Mouse (Mus musculus) midbrain, embryonic 16.5 days (tissue): ENCODE measurements around the gene Tent5b. TPM values are rescaled to one million over a fixed set of nuclear protein-coding genes. Genes with fewer than 3 reads are reported as not detected.

ENCODE experiments used
- ATAC-seq: fragments of 200-750 bp; cut with Nextera tagmentation; 2 replicates; pipeline ENCODE4 v1.8.0; 2017; ENCODE audit warnings: moderate TSS enrichment
- H3K27ac ChIP-seq: fragments of 300-500 bp; sonication (generic); 2 replicates; pipeline ENCODE4 v1.5.1; 2014; ENCODE audit warnings: mild to moderate bottlenecking, low read length, mixed read lengths
- H3K27me3 ChIP-seq: fragments of 300-500 bp; sonication (generic); 2 replicates; pipeline ENCODE4 v1.6.1; 2014; ENCODE audit warnings: low read depth, low read length, mixed read lengths; ENCODE audit not compliant: control insufficient read depth, insufficient read depth
- H3K36me3 ChIP-seq: fragments of 300-500 bp; sonication (generic); 2 replicates; pipeline ENCODE4 v1.6.1; 2014; ENCODE audit warnings: mild to moderate bottlenecking, low read length, moderate library complexity, mixed read lengths; ENCODE audit not compliant: control insufficient read depth, insufficient read depth
- H3K4me1 ChIP-seq: fragments of 300-500 bp; sonication (generic); 2 replicates; pipeline ENCODE4 v1.6.1; 2014; ENCODE audit warnings: mild to moderate bottlenecking, low read length, mixed read lengths; ENCODE audit not compliant: control insufficient read depth, insufficient read depth
- H3K4me2 ChIP-seq: fragments of 300-500 bp; sonication (generic); 2 replicates; pipeline ENCODE4 v1.6.1; 2014; ENCODE audit warnings: mild to moderate bottlenecking, low read length, mixed read lengths
- H3K4me3 ChIP-seq: fragments of 300-500 bp; sonication (generic); 2 replicates; pipeline ENCODE4 v1.5.1; 2014; ENCODE audit warnings: low read depth, mild to moderate bottlenecking, low read length, moderate library complexity, mixed read lengths
- H3K9ac ChIP-seq: fragments of 300-500 bp; sonication (generic); 2 replicates; pipeline ENCODE4 v1.6.1; 2014; ENCODE audit warnings: low read depth, low read length, mixed read lengths
- H3K9me3 ChIP-seq: fragments of 300-500 bp; sonication (generic); replicated peaks from 2 replicates; pipeline ENCODE4 v1.6.1; 2014; ENCODE audit warnings: mild to moderate bottlenecking, low read length, mixed read lengths; ENCODE audit not compliant: control insufficient read depth, poor library complexity, severe bottlenecking
- WGBS: fragments of 180-500 bp; shearing (Covaris S2); extraction: QIAGEN DNeasy Blood & Tissue Kit; methylation state at CpG from one replicate; pipeline ENCODE4 v1.1.7; 2014; 5-methylcytosine and 5-hydroxymethylcytosine counted together
- polyA plus RNA-seq: library from polyadenylated mRNA; unstranded; fragments of >200 nt; fragmentation: Nextera tagmentation; extraction: Ambion mirVana; gene quantifications from 2 replicates; pipeline ENCODE4 v1.2.1, GENCODE M21; 2015

Gene Tent5b
- polyA plus RNA-seq = 0.15 TPM in 2 replicates

DNA sequence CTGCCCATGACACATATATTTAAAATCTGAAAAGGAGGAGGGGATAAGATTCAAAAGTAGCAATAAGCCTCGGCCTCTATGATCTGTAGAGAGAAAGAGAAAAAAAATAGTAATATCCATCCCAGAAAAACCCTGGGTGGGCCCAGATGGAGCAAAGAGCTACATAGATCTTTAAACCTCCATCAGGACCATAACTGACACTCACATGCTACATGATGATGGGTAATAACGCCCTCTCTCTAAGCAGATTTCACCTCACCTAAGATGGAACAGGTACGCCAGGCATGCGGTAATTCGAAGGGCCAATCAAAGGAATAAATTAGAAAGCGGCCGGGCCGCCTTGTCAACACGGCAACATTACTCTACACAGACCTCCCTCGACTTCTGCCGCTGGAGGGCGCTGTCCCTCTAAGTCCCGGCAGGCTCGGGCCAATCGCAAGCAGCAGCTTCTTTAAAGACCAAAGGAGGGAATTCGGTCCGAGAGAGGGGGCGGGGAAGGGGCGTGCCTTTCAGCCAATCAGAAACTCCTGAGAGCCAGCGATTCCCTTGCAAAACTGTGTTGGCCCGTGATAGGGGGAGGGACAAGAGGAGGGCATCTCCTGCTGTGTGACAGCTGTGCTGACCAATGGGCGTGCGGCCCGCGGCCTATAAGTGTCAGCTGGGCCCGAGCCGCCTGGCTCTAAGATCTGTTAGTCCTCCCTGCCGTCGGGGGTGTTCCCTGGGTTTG is at the start of gene Tent5b:
Tent5b (plus strand) TSS at position 675 of the 727 bp plus-strand sequence.
- H3K9me3 ChIP-seq = no peaks in the 10 kb centered on the region
- H3K36me3 ChIP-seq = no peaks in the 10 kb centered on the region
- H3K27ac ChIP-seq = no peak within 1 kb of the TSS
- H3K4me2 ChIP-seq = peak within 1 kb of the TSS; percentile 47
- peak within 1 kb of the TSS; percentile 45 for H3K4me3 ChIP-seq
- peaks cover 29% of the 10 kb centered on the region for H3K27me3 ChIP-seq
- peak; percentile 97 for ATAC-seq
- WGBS = 3% methylated on average over 29 of the region's 29 CpGs
- H3K9ac ChIP-seq = peak within 1 kb of the TSS; percentile 52
- peaks cover 5% of the 10 kb centered on the region for H3K4me1 ChIP-seq

DNA sequence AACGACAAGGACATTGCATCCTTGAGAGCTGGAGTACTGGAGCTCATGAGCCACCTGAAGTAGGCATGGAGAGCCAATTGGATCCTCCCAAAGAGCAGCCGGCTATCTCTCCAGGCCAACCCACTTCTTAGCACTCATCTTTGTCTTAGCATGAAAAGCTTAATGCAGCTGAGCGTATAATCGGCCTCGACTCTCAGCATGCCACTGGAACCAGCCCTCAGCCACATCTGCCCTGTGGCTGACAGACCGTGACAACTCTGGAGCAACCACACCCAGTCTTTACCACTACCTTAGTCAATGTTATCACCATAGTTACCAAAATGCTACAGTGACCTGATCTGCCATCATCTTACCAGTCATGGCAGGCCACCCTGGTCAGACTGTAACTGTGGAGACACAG is 48.4 kb upstream of the Tent5b start:
- WGBS = 23% methylated on average over 6 of the region's 6 CpGs
- Histone ChIP-seq H3K27ac (no peak overlapping the region), H3K9me3 (no peaks in the 10 kb centered on the region), H3K4me1 (no peaks in the 10 kb centered on the region), H3K36me3 (no peaks in the 10 kb centered on the region), H3K4me2 (no peak overlapping the region), H3K27me3 (no peaks in the 10 kb centered on the region), H3K4me3 (no peak overlapping the region), H3K9ac (no peak overlapping the region)
- no peak for ATAC-seq

DNA sequence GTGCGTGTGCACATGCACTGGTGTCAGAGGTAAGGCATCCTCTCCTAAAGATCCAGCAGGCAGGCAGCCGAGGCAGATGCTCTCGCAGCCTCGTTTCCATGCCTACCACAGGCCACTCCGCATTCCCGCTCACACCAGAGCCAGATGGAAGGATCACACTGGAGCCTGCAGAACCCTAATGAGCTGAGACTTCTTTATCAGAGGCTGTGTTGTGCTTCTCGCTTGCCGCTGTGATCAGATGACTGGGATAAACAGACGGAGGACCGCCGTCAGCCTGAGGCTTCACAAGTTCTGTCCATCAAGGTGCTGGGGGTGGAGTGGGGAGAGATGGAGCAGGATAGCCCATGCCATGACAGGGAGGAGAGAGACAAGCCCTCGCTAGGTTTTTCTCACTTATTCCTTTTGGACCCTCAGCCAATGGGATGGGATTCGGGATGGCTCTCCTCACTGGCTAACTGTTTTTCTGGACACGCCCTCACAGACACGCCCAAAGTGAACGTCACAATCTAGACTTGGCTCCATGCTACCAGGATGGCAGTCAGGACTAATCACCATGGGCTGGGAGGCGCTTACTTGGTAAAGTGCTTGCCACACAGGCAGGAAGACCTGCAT is 47.3 kb upstream of the Tent5b start:
- peak overlapping the region; percentile 65; the same call in 1 of the 2 replicates for H3K27ac ChIP-seq
- peak overlapping the region; percentile 42 for H3K4me2 ChIP-seq
- H3K9ac ChIP-seq = peak overlapping the region; percentile 27; the same call in 1 of the 2 replicates
- H3K4me1 ChIP-seq = no peaks in the 10 kb centered on the region
- 15% methylated on average over 17 of the region's 17 CpGs for WGBS
- H3K4me3 ChIP-seq = no peak overlapping the region; the same call in 1 of the 2 replicates
- peak; percentile 76; the same call in 1 of the 2 replicates for ATAC-seq
- H3K9me3 ChIP-seq = no peaks in the 10 kb centered on the region
- no peaks in the 10 kb centered on the region for H3K36me3 ChIP-seq
- H3K27me3 ChIP-seq = no peaks in the 10 kb centered on the region

DNA sequence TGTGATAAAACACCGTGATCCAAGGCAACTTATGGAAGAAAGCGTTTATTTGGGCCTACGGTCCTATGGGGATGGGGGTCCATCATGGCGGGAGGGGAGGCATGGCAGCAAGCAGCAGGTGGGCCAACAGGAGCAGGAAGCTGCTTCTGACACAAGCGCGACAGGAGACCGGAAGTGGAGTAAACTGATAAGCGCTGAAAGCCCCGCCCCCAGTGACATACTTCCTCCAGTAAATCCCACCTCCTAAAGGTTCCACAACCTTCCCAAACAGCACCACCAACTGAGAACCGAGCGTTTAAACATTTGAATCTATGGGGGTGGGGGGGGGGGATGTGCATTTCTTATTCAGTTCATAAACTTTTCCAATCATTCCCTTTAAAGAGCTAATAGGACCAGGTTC is 44.0 kb upstream of the Tent5b start:
- H3K27ac ChIP-seq = no peak overlapping the region
- no peaks in the 10 kb centered on the region for H3K9me3 ChIP-seq
- H3K27me3 ChIP-seq = no peaks in the 10 kb centered on the region
- peaks cover 18% of the 10 kb centered on the region for H3K4me1 ChIP-seq
- WGBS = 94% methylated on average over 11 of the region's 11 CpGs
- H3K4me3 ChIP-seq = no peak overlapping the region
- no peak for ATAC-seq
- H3K36me3 ChIP-seq = no peaks in the 10 kb centered on the region
- no peak overlapping the region for H3K4me2 ChIP-seq
- no peak overlapping the region for H3K9ac ChIP-seq

DNA sequence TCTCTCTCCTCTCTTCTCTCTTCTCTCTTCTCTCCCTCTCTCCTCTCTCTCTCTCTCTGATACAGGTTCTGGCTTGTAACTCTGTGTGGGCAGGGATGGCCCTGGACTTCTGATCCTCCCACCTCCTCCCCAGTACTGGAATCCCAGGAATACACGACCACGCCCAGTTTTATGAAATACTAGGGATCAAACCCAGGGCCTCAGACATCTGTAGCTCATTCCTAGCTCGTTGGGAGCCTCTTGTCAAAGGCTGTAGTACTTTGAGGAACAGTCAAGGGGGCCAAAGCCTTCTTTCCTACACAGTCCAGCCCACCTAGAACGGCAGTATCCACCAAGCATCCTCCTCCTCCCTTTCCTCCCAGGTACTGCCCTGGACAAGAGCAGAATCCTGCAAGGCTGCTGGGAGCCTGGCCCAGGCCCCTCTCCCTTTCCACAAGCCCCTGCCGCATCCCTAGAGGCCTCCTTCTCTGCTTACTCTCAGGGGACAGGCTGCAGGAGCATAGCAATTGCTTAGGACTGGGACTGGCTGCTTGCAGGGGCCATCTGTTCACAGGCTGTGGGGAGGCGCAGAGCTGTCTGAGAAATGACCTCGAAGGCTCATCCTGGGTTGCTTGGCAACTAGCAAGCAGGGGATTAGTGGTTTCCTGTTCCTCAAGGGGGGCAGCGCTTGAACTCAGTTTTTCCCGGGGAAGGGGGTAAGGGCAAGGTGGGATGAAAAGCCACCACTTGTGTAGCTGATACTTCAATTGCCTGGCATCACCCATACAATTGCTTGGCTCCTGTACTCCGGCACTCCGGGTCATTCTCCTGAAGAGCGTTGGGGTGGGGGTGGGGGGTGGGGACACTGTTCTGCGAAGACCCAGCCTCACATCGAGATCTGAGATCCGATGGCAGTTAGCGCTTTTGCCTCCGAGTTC is 40.2 kb upstream of the Tent5b start:
- H3K27me3 ChIP-seq = no peaks in the 10 kb centered on the region
- H3K9me3 ChIP-seq = no peaks in the 10 kb centered on the region
- H3K36me3 ChIP-seq = no peaks in the 10 kb centered on the region
- peak overlapping the region; percentile 87 for H3K27ac ChIP-seq
- 0 out of 2 replicates have a peak overlapping the region, but pooled peaks have one; percentile 11 for H3K4me3 ChIP-seq
- peak overlapping the region; percentile 48; the same call in 1 of the 2 replicates for H3K9ac ChIP-seq
- peak; percentile 92 for ATAC-seq
- H3K4me1 ChIP-seq = peaks cover 18% of the 10 kb centered on the region
- H3K4me2 ChIP-seq = peak overlapping the region; percentile 46
- 7% methylated on average over 17 of the region's 17 CpGs for WGBS

DNA sequence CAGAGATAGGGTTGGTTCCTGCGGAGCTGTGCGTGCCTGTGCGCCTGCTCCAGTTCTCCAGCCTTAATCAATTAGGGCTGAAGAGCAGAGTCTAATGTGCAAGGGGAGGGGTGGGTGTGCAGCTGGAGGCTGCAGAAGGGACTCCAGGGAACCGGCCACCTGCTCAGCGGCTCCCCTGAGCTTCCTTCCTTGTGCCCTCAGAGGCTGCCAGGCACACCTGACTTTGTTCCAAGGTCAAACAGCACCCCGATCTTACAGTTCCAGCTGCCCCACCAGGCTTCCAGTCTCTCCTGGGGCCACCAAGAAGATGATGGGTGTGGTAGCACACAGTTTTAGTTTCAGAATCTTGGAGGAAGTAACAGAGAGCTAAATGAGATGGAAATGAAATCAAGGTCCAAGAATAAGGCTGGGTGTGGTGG is 39.5 kb upstream of the Tent5b start:
- Histone ChIP-seq H3K4me1 (peaks cover 18% of the 10 kb centered on the region), H3K9me3 (no peaks in the 10 kb centered on the region), H3K27me3 (no peaks in the 10 kb centered on the region), H3K9ac (peak overlapping the region; percentile 22; the same call in 1 of the 2 replicates), H3K4me2 (peak overlapping the region; percentile 46), H3K36me3 (no peaks in the 10 kb centered on the region), H3K27ac (peak overlapping the region; percentile 87), H3K4me3 (0 out of 2 replicates have a peak overlapping the region, but pooled peaks have one; percentile 11)
- WGBS = 2% methylated on average over 6 of the region's 6 CpGs
- ATAC-seq = peak; percentile 71

DNA sequence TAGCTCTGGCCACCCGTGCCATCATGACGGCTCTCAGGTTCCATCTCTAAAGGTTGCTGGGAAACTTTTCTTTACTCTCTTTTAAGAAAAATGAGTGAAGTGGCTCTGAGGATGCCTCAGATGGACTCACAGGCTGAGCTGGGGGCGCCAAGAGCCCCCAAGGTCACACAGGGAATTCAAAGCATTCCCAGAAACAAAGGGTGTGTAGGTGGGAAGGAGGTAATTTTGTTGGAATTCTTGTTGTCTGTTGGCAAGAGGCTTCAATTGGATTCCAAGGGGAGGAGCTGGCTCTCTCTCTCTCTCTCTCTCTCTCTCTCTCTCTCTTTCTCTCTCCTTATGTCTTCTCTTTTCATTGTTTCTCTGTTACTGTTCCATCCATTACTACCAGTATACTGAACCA is 37.7 kb upstream of the Tent5b start:
- Histone ChIP-seq H3K27ac (no peak overlapping the region), H3K4me1 (peaks cover 18% of the 10 kb centered on the region), H3K4me2 (no peak overlapping the region), H3K27me3 (no peaks in the 10 kb centered on the region), H3K4me3 (no peak overlapping the region), H3K9ac (no peak overlapping the region), H3K36me3 (no peaks in the 10 kb centered on the region), H3K9me3 (no peaks in the 10 kb centered on the region)
- 36% methylated on average over 3 of the region's 3 CpGs for WGBS
- ATAC-seq = no peak

DNA sequence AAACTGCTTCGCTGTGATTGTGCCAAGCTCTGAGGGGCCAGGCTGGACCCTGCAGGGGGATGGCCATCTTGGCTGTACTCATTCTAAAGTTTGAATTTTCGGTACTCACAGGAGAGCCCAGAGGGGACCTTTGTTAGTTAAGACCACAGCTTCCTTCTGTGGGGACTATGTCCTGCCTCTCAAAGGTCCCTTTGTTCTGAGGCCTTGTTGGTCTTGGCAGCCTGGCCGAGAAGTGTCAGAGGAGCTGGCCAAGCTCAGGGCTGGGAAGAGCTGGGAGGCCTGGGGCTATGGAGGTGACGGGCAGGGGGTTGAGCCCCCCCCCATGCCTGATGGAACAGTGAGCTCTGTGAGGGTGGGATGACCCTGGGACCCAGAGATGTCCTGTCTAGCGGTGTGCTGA is 36.8 kb upstream of the Tent5b start:
- H3K4me2 ChIP-seq = no peak overlapping the region
- H3K36me3 ChIP-seq = no peaks in the 10 kb centered on the region
- no peaks in the 10 kb centered on the region for H3K9me3 ChIP-seq
- no peak overlapping the region for H3K9ac ChIP-seq
- H3K4me1 ChIP-seq = peaks cover 18% of the 10 kb centered on the region
- no peak; the same call in 1 of the 2 replicates for ATAC-seq
- WGBS = 48% methylated on average over 5 of the region's 5 CpGs
- H3K27me3 ChIP-seq = no peaks in the 10 kb centered on the region
- no peak overlapping the region for H3K4me3 ChIP-seq
- H3K27ac ChIP-seq = peak overlapping the region; percentile 29; the same call in 1 of the 2 replicates
